Mouse (Mus musculus) neutrophil, adult 5-6 weeks (primary cell): ENCODE results near the gene Slc9a5. TPM values are rescaled to one million over a fixed set of nuclear protein-coding genes. Genes with fewer than 3 reads are reported as not detected.

Experiments
- ATAC-seq: fragments of 151-379, 151-347 bp; 2 replicates; pipeline ENCODE4 v1.8.0; 2017; ENCODE audit warnings: mild to moderate bottlenecking, moderate TSS enrichment; ENCODE audit not compliant: insufficient number of reproducible peaks, poor library complexity, low FRiP score, severe bottlenecking; ENCODE audit errors: extremely low read depth
- total RNA-seq: library from RNA; stranded (forward); fragments of 200-1000 nt; gene quantifications from 2 replicates; pipeline ENCODE4 v1.2.3, GENCODE M21; 2017

The Slc9a5 gene
- total RNA-seq, 1 experiment from 2014 or later, result 0.35 TPM

GRCm38 (mm10) chr8:105389096-105389495 is 40.5 kb downstream of the Slc9a5 start:
- ATAC-seq, result no peak

- ATAC-seq, result no peak
Measured at GRCm38 (mm10) chr8:105393089-105393787, 44.6 kb downstream of the Slc9a5 start.

GRCm38 (mm10) chr8:105393915-105394314 is 45.3 kb downstream of the Slc9a5 start:
- no peak for ATAC-seq

GRCm38 (mm10) chr8:105397747-105398146 is 49.1 kb downstream of the Slc9a5 start:
- no peak for ATAC-seq

GRCm38 (mm10) chr8:105400016-105400415 is 51.4 kb downstream of the Slc9a5 start:
- ATAC-seq, result no peak

- no peak for ATAC-seq
Measured at GRCm38 (mm10) chr8:105403467-105403866, 54.8 kb downstream of the Slc9a5 start.

- no peak for ATAC-seq
Measured at GRCm38 (mm10) chr8:105404496-105404895, 55.9 kb downstream of the Slc9a5 start.

GRCm38 (mm10) chr8:105406416-105406815 is 57.8 kb downstream of the Slc9a5 start:
- ATAC-seq, result no peak

GRCm38 (mm10) chr8:105408331-105408730 is 59.7 kb downstream of the Slc9a5 start:
- ATAC-seq, result no peak

- ATAC-seq, result no peak
Measured at GRCm38 (mm10) chr8:105409947-105410346, 61.3 kb downstream of the Slc9a5 start.

GRCm38 (mm10) chr8:105413391-105413790 is 64.7 kb downstream of the Slc9a5 start, which contains the start of the genes Kctd19 and Lrrc36:
Gene Kctd19, minus strand, starts transcription at chr8:105413502.
Gene Lrrc36, plus strand, starts transcription at chr8:105413571.
- ATAC-seq, result no peak

- no peak for ATAC-seq
Measured at GRCm38 (mm10) chr8:105418992-105419391, 70.3 kb downstream of the Slc9a5 start.

Other genes starting within 250 kb of the Slc9a5 start
- not detected in 2 replicates for gene Ces4a, start 217.0 kb upstream of the Slc9a5 start, total RNA-seq
- gene Cbfb, start 178.2 kb upstream of the Slc9a5 start, total RNA-seq, result 130 and 135 TPM in 2 replicates
- gene D230025D16Rik, start 123.7 kb upstream of the Slc9a5 start, total RNA-seq, result 28.0 and 29.0 TPM in 2 replicates
- 0.35 and 0.74 TPM in 2 replicates for gene B3gnt9, start 93.7 kb upstream of the Slc9a5 start, total RNA-seq
- 15.7 and 19.2 TPM in 2 replicates for gene Tradd, start 84.2 kb upstream of the Slc9a5 start, total RNA-seq
- gene Fbxl8, start 84.2 kb upstream of the Slc9a5 start, total RNA-seq, result 4.0 and 4.5 TPM in 2 replicates
- gene Hsf4, start 79.0 kb upstream of the Slc9a5 start, total RNA-seq, result not detected in 2 replicates
- gene Nol3, start 72.7 kb upstream of the Slc9a5 start, total RNA-seq, result not detected in 2 replicates
- gene 4931428F04Rik, start 59.0 kb upstream of the Slc9a5 start, total RNA-seq, result 1.2 and 2.7 TPM in 2 replicates
- 0.49 and 1.3 TPM in 2 replicates for gene Exoc3l, start 52.7 kb upstream of the Slc9a5 start, total RNA-seq
- 42.5 and 47.1 TPM in 2 replicates for gene E2f4, start 51.2 kb upstream of the Slc9a5 start, total RNA-seq
- 2.9 and 5.0 TPM in 2 replicates for gene Elmo3, start 43.2 kb upstream of the Slc9a5 start, total RNA-seq
- 3.3 and 4.9 TPM in 2 replicates for gene Lrrc29, start 22.6 kb upstream of the Slc9a5 start, total RNA-seq
- gene Tmem208, start 22.5 kb upstream of the Slc9a5 start, total RNA-seq, result 27.6 and 39.2 TPM in 2 replicates
- gene Fhod1, start 890 bp upstream of the Slc9a5 start, total RNA-seq, result 21.8 and 22.2 TPM in 2 replicates
- not detected in 2 replicates for gene Plekhg4, start 24.4 kb downstream of the Slc9a5 start, total RNA-seq
- gene Kctd19, start 64.7 kb downstream of the Slc9a5 start, total RNA-seq, result not detected in 2 replicates
- not detected in 2 replicates for gene Lrrc36, start 64.7 kb downstream of the Slc9a5 start, total RNA-seq
- gene Tppp3, start 122.7 kb downstream of the Slc9a5 start, total RNA-seq, result 4.9 and 9.3 TPM in 2 replicates
- 0.47 and 0.86 TPM in 2 replicates for gene Zdhhc1, start 148.1 kb downstream of the Slc9a5 start, total RNA-seq
- gene Hsd11b2, start 169.9 kb downstream of the Slc9a5 start, total RNA-seq, result not detected in 2 replicates
- 71.1 and 86.3 TPM in 2 replicates for gene Atp6v0d1, start 217.2 kb downstream of the Slc9a5 start, total RNA-seq